Mouse (Mus musculus): ENCODE measurements around the gene Cryzl1. TPM values are rescaled to one million over a fixed set of nuclear protein-coding genes. Genes with fewer than 3 reads are reported as not detected.
A peak's percentile ranks its signal among the peaks of the same experiment; 100 is the strongest.

Cryzl1 gene
- polyA plus RNA-seq, 1 experiment from 2014 or later, result 59.3 TPM

DNA sequence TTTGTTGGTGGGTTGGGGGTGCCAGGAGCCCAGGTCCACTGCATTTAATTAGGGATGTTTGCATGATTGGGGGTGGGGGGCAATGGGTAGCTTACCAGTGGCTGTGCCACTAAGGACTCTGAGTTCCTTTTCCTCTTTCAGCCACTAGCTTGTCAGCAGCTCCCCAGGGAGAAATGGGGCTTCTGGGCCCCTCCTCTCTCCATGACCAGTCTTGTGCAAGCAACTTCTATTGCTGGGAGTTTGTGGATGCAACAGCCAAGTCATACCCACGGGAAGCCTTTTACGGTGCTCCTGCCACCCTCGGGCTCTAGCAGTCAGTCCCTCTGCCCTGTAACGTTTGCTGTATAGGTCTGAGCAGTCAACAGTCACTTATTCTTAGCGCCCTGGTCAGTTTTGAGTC lies 6.0 kb upstream of the Cryzl1 start:
- WGBS, result 72% methylated on average over 5 of the region's 5 CpGs
- no peaks in the 10 kb centered on the region for H3K27me3 ChIP-seq (replicated peaks; ENCODE audit: insufficient read depth, low read length)
- no peak overlapping the region for H3K9ac ChIP-seq (replicated peaks; ENCODE audit: low read depth)
- peaks cover 10% of the 10 kb centered on the region; the same call in 1 of the 2 replicates for H3K4me1 ChIP-seq (ENCODE audit: insufficient read depth, low read depth, low read length)
- TF ChIP-seq CTCF (IDR thresholded peaks at IDR 0.05) (no peak), EP300 (IDR thresholded peaks at IDR 0.05) (no peak)
- H3K27ac ChIP-seq (ENCODE audit: low read length), result no peak overlapping the region
- peak; percentile 50 for DNase-seq (ENCODE audit: low spot score)
- H3K9me3 ChIP-seq (ENCODE audit: low read length), result no peaks in the 10 kb centered on the region
- ATAC-seq, result peak; percentile 59
- no peak overlapping the region for H3K4me3 ChIP-seq (ENCODE audit: low read depth, low read length)
- H3K36me3 ChIP-seq (ENCODE audit: insufficient read depth, low read length), result no peaks in the 10 kb centered on the region
- no peak overlapping the region for H3K4me2 ChIP-seq (replicated peaks; ENCODE audit: low read depth, low read length)

DNA sequence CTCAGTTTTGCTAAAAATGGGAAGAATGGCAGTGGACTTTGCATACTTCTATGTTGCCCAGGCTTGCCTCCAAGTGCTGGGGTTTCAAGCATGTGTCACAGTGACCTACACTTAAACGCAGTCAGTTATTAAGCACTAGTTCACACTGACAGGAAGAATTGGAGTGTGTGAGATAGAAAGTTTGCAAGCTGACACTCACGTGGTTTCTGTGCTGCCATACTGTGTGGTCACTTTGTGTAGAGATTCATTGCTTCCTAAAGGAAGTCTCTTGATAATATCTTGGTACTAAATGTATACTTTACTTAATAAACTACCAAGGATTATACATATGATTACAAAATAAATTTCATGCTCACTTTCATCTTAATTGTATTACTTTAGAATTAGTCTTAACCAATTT lies 4.0 kb upstream of the Cryzl1 start:
- no peak for TF ChIP-seq EP300 (IDR thresholded peaks at IDR 0.05)
- no peak for TF ChIP-seq CTCF (IDR thresholded peaks at IDR 0.05)
- 57% methylated on average over 2 of the region's 2 CpGs for WGBS

DNA sequence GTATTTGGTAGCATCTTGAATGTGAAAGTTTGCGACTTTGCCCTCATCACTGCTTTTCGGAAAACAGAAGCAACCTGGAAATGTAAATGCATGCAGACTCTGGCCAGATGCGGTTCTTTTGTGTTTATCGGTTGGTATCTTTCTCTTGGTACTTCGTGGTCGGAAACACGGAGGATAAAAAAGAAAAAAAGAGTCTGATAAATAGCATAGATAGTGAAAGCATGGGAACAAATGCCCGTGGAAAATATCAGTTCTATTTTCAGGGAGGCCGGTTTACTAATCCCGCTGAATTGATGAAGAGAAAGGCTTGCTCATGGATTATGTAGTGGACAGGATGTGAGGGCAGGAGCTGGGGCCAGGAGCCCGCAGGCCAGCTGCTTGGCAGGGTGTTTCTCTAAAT lies 1.7 kb upstream of the Cryzl1 start:
- WGBS, result 3% methylated on average over 11 of the region's 11 CpGs
- peak; percentile 32 for DNase-seq (ENCODE audit: low spot score)

More for the DNA sequence above, 4.0 kb upstream of the Cryzl1 start:
- Histone ChIP-seq H3K9me3 (ENCODE audit: low read length) (no peaks in the 10 kb centered on the region), H3K4me2 (replicated peaks; ENCODE audit: low read depth, low read length) (no peak overlapping the region), H3K36me3 (ENCODE audit: insufficient read depth, low read length) (no peaks in the 10 kb centered on the region), H3K27me3 (replicated peaks; ENCODE audit: insufficient read depth, low read length) (no peaks in the 10 kb centered on the region), H3K4me3 (ENCODE audit: low read depth, low read length) (no peak overlapping the region), H3K9ac (replicated peaks; ENCODE audit: low read depth) (no peak overlapping the region), H3K4me1 (ENCODE audit: insufficient read depth, low read depth, low read length) (peaks cover 10% of the 10 kb centered on the region; the same call in 1 of the 2 replicates), H3K27ac (ENCODE audit: low read length) (no peak overlapping the region)
- ATAC-seq (no peak), DNase-seq (ENCODE audit: low spot score) (no peak)

DNA sequence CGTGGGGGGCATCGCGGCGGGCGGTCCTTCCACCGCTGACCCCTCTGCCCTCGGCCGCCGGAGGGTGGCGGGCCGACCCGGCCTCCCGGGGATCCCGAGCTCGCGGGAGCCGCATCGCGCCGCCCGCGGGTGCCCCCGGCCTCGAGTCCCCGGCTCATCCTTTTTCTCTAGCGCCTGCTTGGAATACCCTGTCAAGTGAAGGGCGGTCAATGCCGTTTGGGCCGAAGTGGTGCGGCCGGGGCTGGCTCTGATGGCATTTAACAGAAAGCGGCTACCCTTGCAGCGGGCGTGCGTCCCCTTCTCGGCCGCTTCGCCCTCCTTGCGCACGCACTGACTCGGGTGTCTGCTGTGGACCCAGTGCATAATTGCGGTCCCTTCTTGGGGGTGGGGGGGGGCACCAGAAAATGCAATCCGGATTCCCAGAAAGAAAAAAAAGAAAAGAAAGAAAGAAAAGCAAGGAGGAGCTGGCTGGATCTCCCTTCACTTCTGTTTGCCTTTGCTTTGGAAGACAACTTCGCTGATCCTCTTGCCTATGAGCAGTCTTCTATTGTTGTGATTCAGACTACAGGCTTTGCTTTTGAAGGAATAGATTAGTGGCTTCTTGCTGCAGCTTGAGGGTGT lies 1.2 kb upstream of the Cryzl1 start:
- Histone ChIP-seq H3K36me3 (ENCODE audit: insufficient read depth, low read length) (no peaks in the 10 kb centered on the region; the same call in 1 of the 2 replicates), H3K9me3 (ENCODE audit: low read length) (no peaks in the 10 kb centered on the region), H3K4me3 (ENCODE audit: low read depth, low read length) (peak overlapping the region; percentile 90), H3K27ac (ENCODE audit: low read length) (peak overlapping the region; percentile 89), H3K4me2 (replicated peaks; ENCODE audit: low read depth, low read length) (peak overlapping the region; percentile 81), H3K27me3 (replicated peaks; ENCODE audit: insufficient read depth, low read length) (no peaks in the 10 kb centered on the region), H3K9ac (replicated peaks; ENCODE audit: low read depth) (peak overlapping the region; percentile 59), H3K4me1 (ENCODE audit: insufficient read depth, low read depth, low read length) (peaks cover 11% of the 10 kb centered on the region)
- no peak for TF ChIP-seq EP300 (IDR thresholded peaks at IDR 0.05)
- TF ChIP-seq CTCF (IDR thresholded peaks at IDR 0.05), result no peak
- peak; percentile 47 for DNase-seq (ENCODE audit: low spot score)
- under 1% methylated on average over 38 of the region's 44 CpGs for WGBS
- ATAC-seq, result no peak

More for the DNA sequence above, 1.7 kb upstream of the Cryzl1 start:
- no peak for ATAC-seq
- H3K4me1 ChIP-seq (ENCODE audit: insufficient read depth, low read depth, low read length), result peaks cover 13% of the 10 kb centered on the region
- H3K9me3 ChIP-seq (ENCODE audit: low read length), result no peaks in the 10 kb centered on the region
- H3K4me2 ChIP-seq (replicated peaks; ENCODE audit: low read depth, low read length), result peak overlapping the region; percentile 81
- peak overlapping the region; percentile 89 for H3K27ac ChIP-seq (ENCODE audit: low read length)
- peak overlapping the region; percentile 90 for H3K4me3 ChIP-seq (ENCODE audit: low read depth, low read length)
- TF ChIP-seq EP300 (IDR thresholded peaks at IDR 0.05) (no peak), CTCF (IDR thresholded peaks at IDR 0.05) (no peak)
- H3K27me3 ChIP-seq (replicated peaks; ENCODE audit: insufficient read depth, low read length), result no peaks in the 10 kb centered on the region
- H3K9ac ChIP-seq (replicated peaks; ENCODE audit: low read depth), result peak overlapping the region; percentile 59; the same call in 1 of the 2 replicates
- H3K36me3 ChIP-seq (ENCODE audit: insufficient read depth, low read length), result no peaks in the 10 kb centered on the region; the same call in 1 of the 2 replicates

DNA sequence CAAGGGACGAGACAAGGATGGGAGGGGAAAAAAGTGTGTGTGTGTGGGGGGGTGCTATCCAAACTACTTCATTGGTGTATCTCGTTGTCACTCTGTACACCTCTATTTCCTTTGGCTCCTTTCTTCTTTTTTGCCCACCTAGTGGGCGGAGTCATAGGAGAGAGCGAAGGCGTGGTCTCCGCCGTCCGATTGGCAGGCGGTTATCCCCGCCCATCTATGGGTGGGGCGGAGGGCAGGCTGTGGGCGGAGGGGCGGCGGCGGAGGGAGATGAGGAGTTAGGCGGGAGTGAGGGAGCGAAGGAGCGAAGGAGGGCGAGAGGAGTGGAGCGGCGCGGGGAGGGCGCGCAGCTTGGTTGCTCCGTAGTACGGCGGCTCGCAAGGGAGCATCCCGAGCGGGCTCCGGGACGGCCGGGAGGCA lies 299 bp upstream of the Cryzl1 start, which contains the start of gene Itsn1:
Gene Itsn1 (plus strand): TSS at position 216 of the 417 bp plus-strand sequence.
- Histone ChIP-seq H3K27me3 (replicated peaks; ENCODE audit: insufficient read depth, low read length) (no peaks in the 10 kb centered on the region), H3K36me3 (ENCODE audit: insufficient read depth, low read length) (no peaks in the 10 kb centered on the region; the same call in 1 of the 2 replicates), H3K9me3 (ENCODE audit: low read length) (no peaks in the 10 kb centered on the region), H3K9ac (replicated peaks; ENCODE audit: low read depth) (peak within 1 kb of the TSS; percentile 59), H3K27ac (ENCODE audit: low read length) (peak within 1 kb of the TSS; percentile 89), H3K4me2 (replicated peaks; ENCODE audit: low read depth, low read length) (peak within 1 kb of the TSS; percentile 81), H3K4me3 (ENCODE audit: low read depth, low read length) (peak within 1 kb of the TSS; percentile 90), H3K4me1 (ENCODE audit: insufficient read depth, low read depth, low read length) (peaks cover 6% of the 10 kb centered on the region; the same call in 1 of the 2 replicates)
- WGBS, result 0% methylated on average over 30 of the region's 33 CpGs
- TF ChIP-seq EP300 (IDR thresholded peaks at IDR 0.05), result no peak
- no peak for TF ChIP-seq CTCF (IDR thresholded peaks at IDR 0.05)
- peak; percentile 99 for DNase-seq (ENCODE audit: low spot score)
- peak; percentile 91 for ATAC-seq

DNA sequence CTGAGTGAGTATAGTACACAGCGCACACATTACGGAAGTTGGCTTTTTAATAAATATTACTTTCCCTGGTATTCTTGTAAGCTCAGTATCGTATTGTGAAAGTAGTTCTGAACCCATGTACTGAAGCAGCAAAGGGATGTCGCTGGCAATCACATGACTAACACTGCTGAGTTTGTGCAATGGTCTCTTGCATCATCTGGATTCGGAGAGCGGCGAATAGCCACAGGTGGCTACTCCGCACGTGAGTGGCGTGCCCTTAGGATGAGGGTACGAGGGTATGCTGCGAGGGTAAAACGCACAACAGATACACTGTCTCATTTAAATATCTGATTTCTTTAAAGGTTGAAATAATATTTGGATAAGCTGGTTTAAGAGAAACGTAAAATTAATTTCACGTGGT lies 1.3 kb downstream of the Cryzl1 start:
- TF ChIP-seq EP300 (IDR thresholded peaks at IDR 0.05) (0 out of 2 replicates have a peak, but pooled peaks have one; percentile 11), CTCF (IDR thresholded peaks at IDR 0.05) (no peak)
- H3K4me1 ChIP-seq (ENCODE audit: insufficient read depth, low read depth, low read length), result peaks cover 6% of the 10 kb centered on the region; the same call in 1 of the 2 replicates
- WGBS, result 69% methylated on average over 15 of the region's 15 CpGs
- no peak overlapping the region for H3K27ac ChIP-seq (ENCODE audit: low read length)
- DNase-seq (ENCODE audit: low spot score), result peak; percentile 83
- H3K36me3 ChIP-seq (ENCODE audit: insufficient read depth, low read length), result no peaks in the 10 kb centered on the region; the same call in 1 of the 2 replicates
- H3K9me3 ChIP-seq (ENCODE audit: low read length), result no peaks in the 10 kb centered on the region
- H3K4me2 ChIP-seq (replicated peaks; ENCODE audit: low read depth, low read length), result peak overlapping the region; percentile 65
- no peak for ATAC-seq
- H3K4me3 ChIP-seq (ENCODE audit: low read depth, low read length), result no peak overlapping the region
- no peaks in the 10 kb centered on the region for H3K27me3 ChIP-seq (replicated peaks; ENCODE audit: insufficient read depth, low read length)
- H3K9ac ChIP-seq (replicated peaks; ENCODE audit: low read depth), result no peak overlapping the region
